Mouse (Mus musculus) brain, embryonic 14.5 days (tissue): Measurements from ENCODE around the gene Bhlha15.

Experiments used
- CTCF ChIP-seq: fragments of 200-500 bp; IDR thresholded peaks from 2 replicates; pipeline ENCODE4 v1.5.1; 2012; ENCODE audit warnings: inconsistent platforms, mild to moderate bottlenecking, moderate library complexity, borderline replicate concordance; ENCODE audit not compliant: insufficient read depth, insufficient read length; ENCODE audit errors: extremely low read depth
- POLR2A ChIP-seq: fragments of 200-500 bp; IDR thresholded peaks from 2 replicates; pipeline ENCODE4 v1.6.1; 2012; ENCODE audit warnings: mild to moderate bottlenecking, inconsistent platforms, borderline replicate concordance; ENCODE audit not compliant: poor library complexity, insufficient read depth, insufficient read length, severe bottlenecking; ENCODE audit errors: extremely low read depth

GRCm38 (mm10) chr5:144192673-144193072, 2.6 kb downstream of the Bhlha15 start:
- TF ChIP-seq POLR2A: no peak
- no peak for TF ChIP-seq CTCF
